Mouse (Mus musculus) embryonic facial prominence, embryonic 14.5 days (tissue): ENCODE measurements around the gene Cdc14a. TPM values are rescaled to one million over a fixed set of nuclear protein-coding genes. Genes with fewer than 3 reads are reported as not detected.
A peak's percentile ranks its signal among the peaks of the same experiment; 100 is the strongest.

Experiments
- ATAC-seq: fragments of 200-750 bp; cut with Nextera tagmentation; 2 replicates; pipeline ENCODE4 v1.8.0; 2017; ENCODE audit warnings: low read depth, moderate number of reproducible peaks, moderate TSS enrichment
- DNase-seq: peaks from one replicate; pipeline ENCODE4 v3.0.0-alpha.2; 2015; ENCODE audit warnings: low spot score
- H3K27ac ChIP-seq: fragments of 300-500 bp; sonication (generic); replicated peaks from 2 replicates; pipeline ENCODE4 v1.5.1; 2014; ENCODE audit warnings: low read depth, mild to moderate bottlenecking, low read length, moderate library complexity
- H3K27me3 ChIP-seq: fragments of 300-500 bp; sonication (generic); replicated peaks from 2 replicates; pipeline ENCODE4 v1.6.1; 2014; ENCODE audit warnings: low read length; ENCODE audit not compliant: control insufficient read depth, insufficient read depth
- H3K36me3 ChIP-seq: fragments of 300-500 bp; sonication (generic); 2 replicates; pipeline ENCODE4 v1.6.1; 2014; ENCODE audit warnings: low read length, mixed read lengths; ENCODE audit not compliant: control insufficient read depth, insufficient read depth
- H3K4me1 ChIP-seq: fragments of 300-500 bp; sonication (generic); 2 replicates; pipeline ENCODE4 v1.6.1; 2014; ENCODE audit warnings: antibody characterized with exemption, low read length; ENCODE audit not compliant: control insufficient read depth, insufficient read depth
- H3K4me2 ChIP-seq: fragments of 300-500 bp; sonication (generic); 2 replicates; pipeline ENCODE4 v1.6.1; 2014; ENCODE audit warnings: low read depth, mild to moderate bottlenecking, low read length, moderate library complexity, mixed read lengths
- H3K4me3 ChIP-seq: fragments of 300-500 bp; sonication (generic); 2 replicates; pipeline ENCODE4 v1.5.1; 2014; ENCODE audit warnings: low read depth, mild to moderate bottlenecking, low read length
- H3K9ac ChIP-seq: fragments of 300-500 bp; sonication (generic); 2 replicates; pipeline ENCODE4 v1.6.1; 2014; ENCODE audit warnings: low read depth, mild to moderate bottlenecking, low read length, moderate library complexity, mixed read lengths
- H3K9me3 ChIP-seq: fragments of 300-500 bp; sonication (generic); 2 replicates; pipeline ENCODE4 v1.6.1; 2016; ENCODE audit warnings: low read length; ENCODE audit not compliant: control insufficient read depth
- WGBS: fragments of 180-500 bp; shearing (Covaris S2); extraction: QIAGEN DNeasy Blood & Tissue Kit; methylation state at CpG from one replicate; pipeline ENCODE4 v1.1.7; 2014; 5-methylcytosine and 5-hydroxymethylcytosine counted together
- polyA plus RNA-seq: library from polyadenylated mRNA; unstranded; fragments of >200 nt; fragmentation: Nextera tagmentation; extraction: Ambion mirVana; gene quantifications from 2 replicates; pipeline ENCODE4 v1.2.1, GENCODE M21; 2014

Gene Cdc14a
- polyA plus RNA-seq, 1 experiment from 2014 or later, result 7.7 TPM

GRCm38 (mm10) chr3:116304800-116305753, 118.8 kb downstream of the Cdc14a start:
- no peak; the same call in 1 of the 2 replicates for ATAC-seq
- H3K9ac ChIP-seq, result no peak overlapping the region
- H3K4me2 ChIP-seq, result no peak overlapping the region
- H3K36me3 ChIP-seq, result peaks cover 4% of the 10 kb centered on the region; the same call in 1 of the 2 replicates
- no peak overlapping the region for H3K27ac ChIP-seq
- H3K4me3 ChIP-seq, result no peak overlapping the region
- H3K4me1 ChIP-seq, result no peaks in the 10 kb centered on the region
- H3K9me3 ChIP-seq, result no peaks in the 10 kb centered on the region
- 74% methylated on average over 18 of the region's 18 CpGs for WGBS
- no peaks in the 10 kb centered on the region for H3K27me3 ChIP-seq
- DNase-seq, result peak; percentile 19

- no peak for ATAC-seq
- peaks cover 4% of the 10 kb centered on the region; the same call in 1 of the 2 replicates for H3K36me3 ChIP-seq
- DNase-seq, result no peak
- WGBS, result 95% methylated on average over 7 of the region's 7 CpGs
- no peak overlapping the region for H3K4me3 ChIP-seq
- no peaks in the 10 kb centered on the region for H3K27me3 ChIP-seq
- no peak overlapping the region for H3K4me2 ChIP-seq
- no peak overlapping the region for H3K9ac ChIP-seq
- no peaks in the 10 kb centered on the region for H3K9me3 ChIP-seq
- no peak overlapping the region for H3K27ac ChIP-seq
- H3K4me1 ChIP-seq, result 0 out of 2 replicates have a peak, but pooled peaks cover 4% of the 10 kb centered on the region
Observed at GRCm38 (mm10) chr3:116302581-116302980, 121.3 kb downstream of the Cdc14a start.

GRCm38 (mm10) chr3:116301754-116302153, 122.1 kb downstream of the Cdc14a start:
- Histone ChIP-seq H3K4me1 (0 out of 2 replicates have a peak, but pooled peaks cover 4% of the 10 kb centered on the region), H3K27ac (no peak overlapping the region), H3K4me2 (no peak overlapping the region), H3K4me3 (no peak overlapping the region), H3K9ac (no peak overlapping the region), H3K36me3 (peaks cover 10% of the 10 kb centered on the region; the same call in 1 of the 2 replicates), H3K27me3 (no peaks in the 10 kb centered on the region), H3K9me3 (no peaks in the 10 kb centered on the region)
- WGBS, result 82% methylated on average over 6 of the region's 6 CpGs
- DNase-seq (no peak), ATAC-seq (no peak)

GRCm38 (mm10) chr3:116298727-116299126, 125.1 kb downstream of the Cdc14a start:
- ATAC-seq (no peak), DNase-seq (peak; percentile 57)
- H3K9me3 ChIP-seq, result no peaks in the 10 kb centered on the region
- H3K4me3 ChIP-seq, result no peak overlapping the region
- 0 out of 2 replicates have a peak, but pooled peaks cover 4% of the 10 kb centered on the region for H3K4me1 ChIP-seq
- H3K36me3 ChIP-seq, result peaks cover 24% of the 10 kb centered on the region
- no peak overlapping the region for H3K4me2 ChIP-seq
- 64% methylated on average over 10 of the region's 10 CpGs for WGBS
- no peak overlapping the region for H3K9ac ChIP-seq
- H3K27ac ChIP-seq, result no peak overlapping the region
- H3K27me3 ChIP-seq, result no peaks in the 10 kb centered on the region

- H3K27me3 ChIP-seq, result no peaks in the 10 kb centered on the region
- H3K9me3 ChIP-seq, result no peaks in the 10 kb centered on the region
- H3K4me2 ChIP-seq, result no peak overlapping the region
- H3K9ac ChIP-seq, result no peak overlapping the region
- H3K36me3 ChIP-seq, result peaks cover 31% of the 10 kb centered on the region
- 84% methylated on average over 8 of the region's 8 CpGs for WGBS
- 0 out of 2 replicates have a peak, but pooled peaks cover 4% of the 10 kb centered on the region for H3K4me1 ChIP-seq
- H3K27ac ChIP-seq, result no peak overlapping the region
- DNase-seq, result no peak
- ATAC-seq, result no peak
- H3K4me3 ChIP-seq, result no peak overlapping the region
Observed at GRCm38 (mm10) chr3:116298003-116298402, 125.8 kb downstream of the Cdc14a start.

- H3K27me3 ChIP-seq, result no peaks in the 10 kb centered on the region
- no peak overlapping the region for H3K4me2 ChIP-seq
- peaks cover 28% of the 10 kb centered on the region for H3K36me3 ChIP-seq
- H3K4me3 ChIP-seq, result no peak overlapping the region
- DNase-seq, result no peak
- no peaks in the 10 kb centered on the region for H3K9me3 ChIP-seq
- ATAC-seq, result no peak
- H3K27ac ChIP-seq, result no peak overlapping the region
- no peak overlapping the region for H3K9ac ChIP-seq
- H3K4me1 ChIP-seq, result 0 out of 2 replicates have a peak, but pooled peaks cover 4% of the 10 kb centered on the region
- 91% methylated on average over 7 of the region's 7 CpGs for WGBS
Observed at GRCm38 (mm10) chr3:116297170-116297569, 126.7 kb downstream of the Cdc14a start.

- no peak overlapping the region for H3K4me2 ChIP-seq
- 83% methylated on average over 9 of the region's 9 CpGs for WGBS
Observed at GRCm38 (mm10) chr3:116290041-116290815, 133.6 kb downstream of the Cdc14a start.

GRCm38 (mm10) chr3:116288833-116289232, 135.0 kb downstream of the Cdc14a start:
- peaks cover 15% of the 10 kb centered on the region; the same call in 1 of the 2 replicates for H3K36me3 ChIP-seq
- 88% methylated on average over 6 of the region's 6 CpGs for WGBS
- DNase-seq, result no peak

More at GRCm38 (mm10) chr3:116290041-116290815, 133.6 kb downstream of the Cdc14a start:
- no peaks in the 10 kb centered on the region for H3K4me1 ChIP-seq
- no peaks in the 10 kb centered on the region for H3K9me3 ChIP-seq
- H3K27ac ChIP-seq, result no peak overlapping the region
- H3K27me3 ChIP-seq, result no peaks in the 10 kb centered on the region
- H3K4me3 ChIP-seq, result no peak overlapping the region
- ATAC-seq (no peak), DNase-seq (no peak)
- H3K36me3 ChIP-seq, result peaks cover 22% of the 10 kb centered on the region; the same call in 1 of the 2 replicates
- H3K9ac ChIP-seq, result no peak overlapping the region

More at GRCm38 (mm10) chr3:116288833-116289232, 135.0 kb downstream of the Cdc14a start:
- H3K27ac ChIP-seq, result no peak overlapping the region
- H3K9me3 ChIP-seq, result no peaks in the 10 kb centered on the region
- H3K4me3 ChIP-seq, result no peak overlapping the region
- no peak overlapping the region for H3K4me2 ChIP-seq
- H3K27me3 ChIP-seq, result no peaks in the 10 kb centered on the region
- ATAC-seq, result no peak
- no peaks in the 10 kb centered on the region for H3K4me1 ChIP-seq
- no peak overlapping the region for H3K9ac ChIP-seq
